Mouse (Mus musculus) lung, adult 18-20 months (tissue): ENCODE data around the gene Pdcd1.
A peak's percentile ranks its signal among the peaks of the same experiment; 100 is the strongest.

Experiments used
- DNase-seq, 2 experiments: peaks; one replicate each; pipeline ENCODE4 v3.0.0; 2022; ENCODE audit warnings: mixed read lengths in 2 of 2

The Pdcd1 gene

GRCm38 (mm10) chr1:94052373-94052772 is at the start of gene Pdcd1:
Gene Pdcd1, minus strand, starts transcription at chr1:94052553.
- DNase-seq = no peak

- no peak for DNase-seq
These were observed 39.4 kb upstream of the Pdcd1 start for GRCm38 (mm10) chr1:94091788-94092187.

- no peak for DNase-seq
These were observed 34.1 kb upstream of the Pdcd1 start for GRCm38 (mm10) chr1:94086311-94086898.

DNA sequence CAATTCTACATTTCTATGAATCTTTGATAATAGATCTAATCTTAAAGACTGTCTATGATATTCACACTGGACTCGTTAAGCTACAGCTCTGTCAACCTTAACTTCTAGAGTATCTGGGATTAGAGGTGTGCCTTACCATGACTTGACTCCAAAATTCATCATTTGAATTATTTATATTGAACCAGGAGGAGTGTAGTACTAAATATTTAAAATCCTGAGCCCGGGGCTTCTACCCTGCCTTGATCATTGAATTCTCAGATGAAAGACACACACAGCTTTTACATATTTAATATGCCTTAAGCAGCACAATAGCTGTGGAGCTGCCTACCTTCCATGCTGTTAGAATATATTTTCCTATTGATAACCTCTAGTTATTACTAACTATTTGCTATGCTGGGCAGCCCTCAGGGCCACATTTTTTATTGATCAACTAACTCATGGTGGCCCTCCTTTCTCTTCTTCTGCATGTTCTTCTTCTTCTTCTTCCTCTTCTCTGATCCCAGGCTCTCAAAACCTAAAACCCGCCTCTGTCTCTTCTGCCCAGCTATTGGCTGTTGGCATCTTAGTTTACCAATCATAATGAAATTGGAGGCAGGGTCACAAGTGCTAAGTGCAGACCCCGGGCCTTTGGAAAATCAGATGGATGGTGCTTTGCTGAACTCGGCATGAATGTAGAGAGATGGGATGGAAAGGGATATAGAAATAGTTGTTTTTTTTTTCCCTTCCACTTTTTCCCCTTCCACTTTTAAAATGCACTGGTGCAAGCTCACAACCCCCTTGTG is 33.2 kb upstream of the Pdcd1 start:
- no peak for DNase-seq

GRCm38 (mm10) chr1:94081761-94082160 is 29.4 kb upstream of the Pdcd1 start:
- no peak for DNase-seq

DNA sequence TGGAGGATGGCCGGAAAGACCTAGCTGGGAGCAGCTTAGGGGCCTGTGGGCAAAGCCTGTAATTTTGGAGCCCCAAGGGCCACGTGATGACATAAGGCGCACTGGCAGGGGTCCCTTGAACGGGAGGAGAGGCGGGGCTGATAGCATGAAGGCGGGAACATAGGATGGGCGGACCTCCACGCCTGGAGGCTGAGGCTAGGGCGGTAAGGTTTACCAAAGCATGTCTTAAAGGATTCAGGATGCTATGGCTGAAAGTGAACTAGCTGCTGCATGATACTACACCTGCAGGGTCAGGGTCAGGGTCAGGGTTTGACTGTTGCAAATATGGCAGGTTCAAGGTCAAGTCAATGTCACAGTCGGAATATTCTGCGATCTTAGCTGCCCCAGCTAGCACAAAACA is 28.8 kb upstream of the Pdcd1 start:
- DNase-seq = no peak

DNA sequence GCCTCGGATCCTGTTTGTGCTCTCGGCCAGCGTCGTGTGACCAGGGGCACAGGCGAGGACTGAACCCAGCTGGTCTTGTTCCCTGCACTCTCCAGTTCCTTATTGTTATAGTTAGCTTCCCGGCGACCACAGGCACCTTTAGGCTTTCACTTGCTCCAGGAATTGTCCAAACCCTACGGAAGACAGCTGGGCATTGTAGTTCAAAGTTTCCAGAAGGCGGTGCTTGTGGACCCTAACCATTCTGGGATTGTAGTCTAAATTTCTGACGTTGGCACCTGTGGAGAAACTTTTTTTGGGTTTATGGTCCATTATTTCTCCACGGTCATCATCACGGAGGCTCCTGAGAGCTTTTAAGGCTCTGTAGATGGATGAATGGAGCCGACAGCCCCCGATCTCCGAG is 28.4 kb upstream of the Pdcd1 start:
- no peak for DNase-seq

DNA sequence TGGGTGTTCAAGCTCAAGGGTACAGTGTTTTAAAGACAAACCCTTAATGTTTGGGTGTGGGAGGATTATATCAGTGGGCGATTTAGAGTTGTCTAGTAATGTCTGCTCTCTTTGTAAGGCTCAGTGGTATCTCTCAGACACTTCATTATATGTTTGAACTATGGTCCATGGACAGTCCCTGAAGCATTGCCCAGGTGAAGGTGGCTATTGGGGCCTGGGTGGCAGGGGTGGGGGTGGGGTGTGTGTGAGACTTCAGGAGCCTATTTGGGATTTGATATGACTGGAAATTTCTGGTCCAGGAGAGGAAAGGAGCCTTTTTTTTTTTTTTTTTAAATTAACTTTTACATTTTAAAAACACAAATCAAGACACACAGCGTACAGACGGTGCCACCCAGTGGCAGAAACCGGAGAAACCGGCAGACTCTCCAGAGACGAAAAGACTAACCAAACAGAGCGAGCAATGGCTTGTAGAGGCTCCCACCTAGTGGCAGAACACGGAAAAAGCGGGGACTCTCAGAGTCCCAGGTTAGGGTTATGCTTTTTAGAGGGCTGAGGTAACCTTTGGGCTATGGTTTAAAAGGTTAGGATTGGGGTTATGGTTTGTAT is 26.6 kb upstream of the Pdcd1 start:
- peak; percentile 77 to 83 for DNase-seq

DNA sequence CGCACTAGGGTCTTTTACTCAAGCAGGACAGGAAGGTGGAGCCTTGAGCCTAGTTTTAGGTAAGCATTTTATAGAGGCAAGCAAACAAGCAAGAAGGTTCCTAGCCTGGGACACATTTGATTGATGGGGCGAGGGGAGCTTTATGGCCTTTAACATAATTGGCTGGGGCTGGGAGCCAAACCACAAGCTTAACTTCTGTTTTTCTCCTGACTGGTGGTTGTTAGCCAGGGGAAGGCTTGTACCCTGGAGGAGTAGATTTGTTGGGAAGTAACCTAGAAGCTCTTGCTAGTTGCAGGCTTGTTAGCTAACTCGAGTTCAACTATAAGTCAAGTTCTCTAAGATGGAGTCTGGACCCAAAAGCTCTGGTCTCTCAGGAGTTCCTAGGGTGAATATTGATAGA is 26.0 kb upstream of the Pdcd1 start:
- DNase-seq = peak in 1 of 2 experiments; percentile 32

GRCm38 (mm10) chr1:94076702-94077101 is 24.3 kb upstream of the Pdcd1 start:
- no peak for DNase-seq

DNA sequence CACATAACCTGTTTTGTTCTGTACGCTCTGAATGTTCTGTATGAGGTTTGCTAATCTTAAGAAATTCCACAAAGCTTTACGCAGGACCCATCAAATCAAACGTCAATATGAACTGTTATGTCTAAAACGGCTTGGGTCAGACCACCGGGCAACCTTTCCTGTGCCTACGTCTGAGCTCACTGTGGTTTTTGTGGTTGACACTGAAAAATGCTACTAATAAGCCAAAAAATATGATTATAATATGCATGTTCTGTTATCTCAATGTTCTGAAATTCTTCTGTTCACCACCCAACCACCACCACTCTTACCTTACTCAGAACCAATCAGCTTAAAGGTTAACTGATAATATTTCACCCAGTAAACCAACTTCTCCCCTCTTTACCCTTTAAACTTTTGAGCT is 22.4 kb upstream of the Pdcd1 start:
- no peak for DNase-seq

- peak in 1 of 2 experiments; percentile 12 for DNase-seq
These were observed 5.9 kb upstream of the Pdcd1 start for GRCm38 (mm10) chr1:94058281-94058680.

DNA sequence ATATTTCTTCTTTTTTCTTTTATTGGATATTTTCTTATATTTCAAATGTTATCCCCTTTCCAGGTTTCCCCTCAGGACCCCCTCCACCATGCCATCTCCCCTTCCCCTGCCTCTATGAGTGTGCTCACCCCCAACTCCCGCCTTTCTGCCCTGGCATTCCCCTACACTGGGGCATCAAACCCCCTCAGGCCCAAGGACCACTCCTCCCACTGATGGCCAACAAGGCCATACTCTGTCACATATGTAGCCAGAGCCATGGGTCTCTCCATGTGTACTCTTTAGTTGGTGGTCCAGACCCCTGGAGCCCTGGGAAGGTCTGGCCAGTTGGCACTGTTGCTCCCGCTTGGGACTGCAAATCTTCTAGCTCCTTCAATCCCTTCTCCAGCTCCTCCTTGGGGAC is 5.0 kb upstream of the Pdcd1 start:
- DNase-seq = no peak

GRCm38 (mm10) chr1:94055966-94056365 is 3.6 kb upstream of the Pdcd1 start:
- DNase-seq = peak in 1 of 2 experiments; percentile 22

- DNase-seq = no peak
These were observed 2.1 kb upstream of the Pdcd1 start for GRCm38 (mm10) chr1:94054481-94054880.

GRCm38 (mm10) chr1:94053530-94054216 is 1.3 kb upstream of the Pdcd1 start:
- DNase-seq = no peak

GRCm38 (mm10) chr1:94051104-94051503 is 1.2 kb downstream of the Pdcd1 start:
- DNase-seq = no peak

- no peak for DNase-seq
These were observed 5.8 kb downstream of the Pdcd1 start for GRCm38 (mm10) chr1:94046544-94046943.

- no peak for DNase-seq
These were observed 6.8 kb downstream of the Pdcd1 start for GRCm38 (mm10) chr1:94045559-94045958.

DNA sequence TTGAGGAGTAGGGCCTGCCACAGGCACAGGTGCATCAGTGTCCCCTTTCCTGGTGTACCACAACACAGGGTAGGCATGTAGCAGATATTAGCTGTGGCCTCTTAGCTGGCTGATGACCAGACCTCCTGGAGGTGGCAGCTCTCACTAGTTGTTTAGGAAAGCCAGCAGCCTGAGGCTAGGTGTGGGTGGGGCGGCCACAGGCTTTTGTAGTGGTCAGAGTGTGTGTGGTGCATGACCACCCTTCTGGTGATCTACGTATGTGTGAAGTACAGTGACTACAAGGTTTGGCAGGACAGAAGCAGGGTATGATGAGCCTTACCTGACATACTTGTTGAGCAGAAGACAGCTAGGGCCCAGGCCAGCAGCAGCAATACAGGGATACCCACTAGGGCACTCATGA is 12.0 kb downstream of the Pdcd1 start:
- no peak for DNase-seq

GRCm38 (mm10) chr1:94034984-94035743 is 17.2 kb downstream of the Pdcd1 start:
- DNase-seq = peak; percentile 76 to 79

GRCm38 (mm10) chr1:94033075-94033602 is 19.2 kb downstream of the Pdcd1 start:
- no peak for DNase-seq
